Mouse (Mus musculus): ENCODE data around the gene Gm20894. TPM values are rescaled to one million over a fixed set of nuclear protein-coding genes. Genes with fewer than 3 reads are reported as not detected.
"Not testable (repeated sequence)": the region's sequence is repeated elsewhere in the genome, so short reads cannot be mapped to it uniquely, and the experiment has no call there.

Gene Gm20894
- polyA plus RNA-seq (2012; rRNA removed), result not detected in 2 replicates

DNA sequence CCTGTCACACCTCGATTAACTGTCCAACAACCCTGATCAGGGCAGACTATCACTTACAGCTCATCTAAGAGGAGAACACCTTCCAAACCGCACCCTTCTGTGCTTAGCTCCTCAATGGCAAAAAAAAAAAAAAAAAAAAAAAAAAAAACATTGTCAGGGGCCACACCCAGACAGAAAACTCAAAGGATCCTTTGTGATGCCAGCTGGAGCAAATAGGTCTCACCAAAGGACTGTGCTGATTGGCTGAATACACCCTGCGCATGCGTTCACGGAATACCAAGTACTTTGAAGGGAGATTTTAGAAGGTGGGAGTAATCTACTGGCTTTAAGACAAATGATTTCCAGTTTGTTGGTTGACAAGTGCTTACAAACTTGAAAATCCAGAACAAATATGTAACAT lies at the start of gene Gm20894:
Gm20894 (minus strand) TSS at position 101 of the 400 bp plus-strand sequence.
- WGBS, result no CpG with 5 or more reads among the region's 5 CpGs
- DNase-seq (ENCODE audit: low read depth, low spot score), result not testable (repeated sequence)

Measured in large intestine, adult 2 months (tissue).